In the genomic region with DNA sequence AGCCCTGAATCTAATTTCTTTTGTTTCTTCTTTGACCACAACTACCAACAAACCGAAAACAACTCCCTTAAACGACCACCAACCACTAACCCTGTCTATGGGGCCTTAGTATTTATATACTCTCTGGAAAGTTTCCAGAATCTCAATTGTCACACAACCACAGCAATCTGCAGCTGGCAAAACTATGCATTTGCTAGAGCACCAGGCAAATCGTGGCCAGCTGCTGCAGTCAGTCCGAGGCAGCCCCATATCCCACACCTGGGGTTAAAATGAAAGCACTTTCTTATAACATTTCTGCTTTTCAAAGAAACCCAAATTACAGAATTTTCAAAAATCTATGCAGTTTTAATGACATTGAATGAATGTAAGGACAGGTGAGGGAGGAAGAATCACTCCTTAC, we compare ENCODE assay signal across 28 mouse cellular contexts.
DNase-seq lines count a peak whose midpoint lies in the region; ATAC-seq and TF ChIP-seq lines count a peak whose summit lies in the region.
"Had no signal": no experiment of that assay in that cellular context is flagged by ENCODE, and none has a peak within 500 bp of the region (broad histone marks: within the 10 kb centered on the region; RNA-seq: fewer than 3 reads in every experiment).

No protein-coding gene starts in this region.

- no peaks in the 10 kb centered on the region for H3K36me3 ChIP-seq in embryonic facial prominence, embryonic 14.5 days (ENCODE audit: control insufficient read depth, insufficient read depth, low read length)
- no peaks in the 10 kb centered on the region for H3K36me3 ChIP-seq in embryonic facial prominence, embryonic 10.5 days (replicated peaks)
- H3K36me3 ChIP-seq in lung, embryonic 14.5 days (ENCODE audit: insufficient read depth), result no peaks in the 10 kb centered on the region
- H3K36me3 ChIP-seq in limb, embryonic 14.5 days (ENCODE audit: control insufficient read depth, insufficient read depth, low read length), result no peaks in the 10 kb centered on the region
- H3K36me3 ChIP-seq: embryonic facial prominence, embryonic 12.5 days; embryonic facial prominence, embryonic 15.5 days; forebrain, embryonic 10.5 days; forebrain, embryonic 12.5 days; G1E had no signal

- H3K4me1 ChIP-seq in embryonic facial prominence, embryonic 14.5 days (ENCODE audit: control insufficient read depth, insufficient read depth, low read length), result 0 out of 2 replicates have a peak, but pooled peaks cover 4% of the 10 kb centered on the region
- H3K4me1 ChIP-seq in embryonic facial prominence, embryonic 10.5 days, result peaks cover 3% of the 10 kb centered on the region
- H3K4me1 ChIP-seq in lung, embryonic 14.5 days (ENCODE audit: insufficient read depth), result 0 out of 2 replicates have a peak, but pooled peaks cover 4% of the 10 kb centered on the region
- H3K4me1 ChIP-seq in limb, embryonic 14.5 days (ENCODE audit: control insufficient read depth, insufficient read depth, low read length), result peaks cover 5% of the 10 kb centered on the region; the same call in 1 of the 2 replicates
- H3K4me1 ChIP-seq: embryonic facial prominence, embryonic 12.5 days; forebrain, embryonic 12.5 days had no signal

- no peak overlapping the region for H3K27ac ChIP-seq in embryonic facial prominence, embryonic 14.5 days (replicated peaks; ENCODE audit: low read depth, low read length)
- no peak overlapping the region for H3K27ac ChIP-seq in embryonic facial prominence, embryonic 10.5 days (replicated peaks)
- no peak overlapping the region for H3K27ac ChIP-seq in lung, embryonic 14.5 days (ENCODE audit: low read depth)
- no peak overlapping the region for H3K27ac ChIP-seq in limb, embryonic 14.5 days (replicated peaks; ENCODE audit: low read depth, low read length)
- H3K27ac ChIP-seq: embryonic facial prominence, embryonic 12.5 days; embryonic facial prominence, embryonic 15.5 days; forebrain, embryonic 10.5 days; forebrain, embryonic 12.5 days had no signal

- H3K9ac ChIP-seq in embryonic facial prominence, embryonic 14.5 days (ENCODE audit: low read depth, low read length), result no peak overlapping the region
- H3K9ac ChIP-seq in lung, embryonic 14.5 days, result no peak overlapping the region
- no peak overlapping the region for H3K9ac ChIP-seq in limb, embryonic 14.5 days (ENCODE audit: low read depth, low read length, severe bottlenecking)
- H3K9ac ChIP-seq: embryonic facial prominence, embryonic 12.5 days; embryonic facial prominence, embryonic 15.5 days; forebrain, embryonic 12.5 days had no signal

- no peak overlapping the region for H3K4me3 ChIP-seq in embryonic facial prominence, embryonic 14.5 days (ENCODE audit: low read depth, low read length)
- H3K4me3 ChIP-seq in embryonic facial prominence, embryonic 10.5 days, result no peak overlapping the region
- no peak overlapping the region for H3K4me3 ChIP-seq in lung, embryonic 14.5 days (ENCODE audit: low read depth, low read length)
- no peak overlapping the region for H3K4me3 ChIP-seq in limb, embryonic 14.5 days (replicated peaks; ENCODE audit: low read length)
- H3K4me3 ChIP-seq: embryonic facial prominence, embryonic 12.5 days; embryonic facial prominence, embryonic 15.5 days; erythroblast, embryonic 14.5 days; forebrain, embryonic 10.5 days; forebrain, embryonic 12.5 days had no signal

- ATAC-seq in embryonic facial prominence, embryonic 14.5 days (ENCODE audit: low read depth), result no peak
- no peak for ATAC-seq in lung, embryonic 14.5 days (ENCODE audit: insufficient read depth)
- peak; percentile 23; the same call in 1 of the 2 replicates for ATAC-seq in limb, embryonic 14.5 days (ENCODE audit: low FRiP score, low read depth)
- ATAC-seq in megakaryocyte progenitor cell, adult 5-6 weeks (replicated peaks; ENCODE audit: poor library complexity), result no peak
- ATAC-seq: activated CD4-positive, CD25-positive, alpha-beta regulatory T cell, adult 4 months; forebrain, embryonic 14.5 days; forebrain, embryonic 16.5 days; Patski had no signal

- no peaks in the 10 kb centered on the region for H3K27me3 ChIP-seq in embryonic facial prominence, embryonic 14.5 days (replicated peaks; ENCODE audit: control insufficient read depth, insufficient read depth, low read length)
- H3K27me3 ChIP-seq in embryonic facial prominence, embryonic 10.5 days (replicated peaks; ENCODE audit: low read depth, poor library complexity, severe bottlenecking), result no peaks in the 10 kb centered on the region
- no peaks in the 10 kb centered on the region for H3K27me3 ChIP-seq in lung, embryonic 14.5 days (ENCODE audit: insufficient read depth, low read length)
- H3K27me3 ChIP-seq in limb, embryonic 14.5 days (ENCODE audit: control insufficient read depth, insufficient read depth, low read length), result no peaks in the 10 kb centered on the region
- H3K27me3 ChIP-seq: embryonic facial prominence, embryonic 12.5 days; embryonic facial prominence, embryonic 15.5 days; forebrain, embryonic 12.5 days had no signal

- H3K9me3 ChIP-seq in embryonic facial prominence, embryonic 14.5 days (ENCODE audit: control insufficient read depth, low read length), result no peaks in the 10 kb centered on the region
- no peaks in the 10 kb centered on the region for H3K9me3 ChIP-seq in embryonic facial prominence, embryonic 10.5 days
- no peaks in the 10 kb centered on the region for H3K9me3 ChIP-seq in lung, embryonic 14.5 days (ENCODE audit: low read depth, low read length)
- H3K9me3 ChIP-seq in limb, embryonic 14.5 days (ENCODE audit: control insufficient read depth, low read length), result no peaks in the 10 kb centered on the region
- H3K9me3 ChIP-seq: embryonic facial prominence, embryonic 12.5 days; embryonic facial prominence, embryonic 15.5 days; forebrain, embryonic 10.5 days; forebrain, embryonic 12.5 days; G1E had no signal

- 46% methylated on average over 4 of the region's 4 CpGs for WGBS in embryonic facial prominence, embryonic 14.5 days
- 88% methylated on average over 4 of the region's 4 CpGs for WGBS in embryonic facial prominence, embryonic 10.5 days
- 56% methylated on average over 4 of the region's 4 CpGs for WGBS in lung, embryonic 14.5 days
- 40% methylated on average over 4 of the region's 4 CpGs for WGBS in limb, embryonic 14.5 days

- no peak for TF ChIP-seq CTCF in lung, embryonic 14.5 days (IDR thresholded peaks at IDR 0.05; ENCODE audit: low read depth)

- H3K4me2 ChIP-seq in embryonic facial prominence, embryonic 14.5 days (ENCODE audit: low read depth, low read length), result no peak overlapping the region
- H3K4me2 ChIP-seq in lung, embryonic 14.5 days, result no peak overlapping the region
- no peak overlapping the region for H3K4me2 ChIP-seq in limb, embryonic 14.5 days (replicated peaks; ENCODE audit: low read depth, low read length, severe bottlenecking)
- H3K4me2 ChIP-seq: embryonic facial prominence, embryonic 12.5 days; embryonic facial prominence, embryonic 15.5 days; forebrain, embryonic 12.5 days had no signal

- DNase-seq in embryonic facial prominence, embryonic 14.5 days (ENCODE audit: low spot score), result peak; percentile 80
- no peak for DNase-seq in embryonic facial prominence, embryonic 10.5 days (ENCODE audit: low spot score)
- DNase-seq in lung, embryonic 14.5 days, result peak; percentile 31
- no peak for DNase-seq in lung, adult 18-20 months
- DNase-seq in limb, embryonic 14.5 days (ENCODE audit: low spot score), result peak; percentile 56
- no peak for DNase-seq in right cerebral cortex, postnatal 4 days
- DNase-seq: adrenal gland, adult 2 months; adrenal gland, postnatal 10 days; adrenal gland, postnatal 25 days; B cell, adult 2 months; cerebellum, adult 11 months; cerebellum, adult 18-20 months; cerebellum, adult 8-10 months; cerebellum, adult 9-11 months; cerebellum, postnatal 14 days; cerebellum, postnatal 36 days; embryo, embryonic 11 days had no signal

- no peak for TF ChIP-seq POLR2A in limb, embryonic 14.5 days (IDR thresholded peaks at IDR 0.05; ENCODE audit: borderline replicate concordance, extremely low read depth, insufficient read depth, insufficient read length)

Comparison
In these comparisons a context has a peak if more than half of its experiments do, and no peak if none do; other contexts are left out.
1. DNase-seq: peak in embryonic facial prominence, embryonic 14.5 days (single experiment), lung, embryonic 14.5 days (single experiment) and limb, embryonic 14.5 days (single experiment); none in embryonic facial prominence, embryonic 10.5 days (single experiment), lung, adult 18-20 months (0 of 2) and right cerebral cortex, postnatal 4 days (single experiment).